Mouse (Mus musculus): ENCODE results near the gene Phactr1. TPM values are rescaled to one million over a fixed set of nuclear protein-coding genes. Genes with fewer than 3 reads are reported as not detected.
A peak's percentile ranks its signal among the peaks of the same experiment; 100 is the strongest.

The Phactr1 gene
- polyA plus RNA-seq, 1 experiment from 2014 or later, result 6.4 TPM

GRCm38 (mm10) chr13:42772314-42772713, 91.9 kb downstream of the Phactr1 start:
- H3K36me3 ChIP-seq, result no peaks in the 10 kb centered on the region
- no peak overlapping the region for H3K27ac ChIP-seq
- H3K9me3 ChIP-seq, result no peaks in the 10 kb centered on the region
- ATAC-seq (ENCODE audit: insufficient number of reproducible peaks, low FRiP score, low TSS enrichment, low read depth), result no peak
- H3K4me1 ChIP-seq, result no peaks in the 10 kb centered on the region
- H3K9ac ChIP-seq, result no peak overlapping the region
- H3K4me2 ChIP-seq, result no peak overlapping the region
- H3K27me3 ChIP-seq, result no peaks in the 10 kb centered on the region
- no peak overlapping the region for H3K4me3 ChIP-seq
- WGBS, result 72% methylated on average over 6 of the region's 6 CpGs

- no peak overlapping the region for H3K27ac ChIP-seq
- H3K4me2 ChIP-seq, result no peak overlapping the region
- H3K9ac ChIP-seq, result no peak overlapping the region
- H3K4me1 ChIP-seq, result no peaks in the 10 kb centered on the region
- no peaks in the 10 kb centered on the region for H3K36me3 ChIP-seq
- no peaks in the 10 kb centered on the region for H3K27me3 ChIP-seq
- WGBS, result 54% methylated on average over 2 of the region's 2 CpGs
- no peak overlapping the region for H3K4me3 ChIP-seq
- H3K9me3 ChIP-seq, result no peaks in the 10 kb centered on the region
- no peak for ATAC-seq (ENCODE audit: insufficient number of reproducible peaks, low FRiP score, low TSS enrichment, low read depth)
These were observed 93.6 kb downstream of the Phactr1 start for GRCm38 (mm10) chr13:42774040-42774439.

GRCm38 (mm10) chr13:42782151-42782550, 101.7 kb downstream of the Phactr1 start:
- no peaks in the 10 kb centered on the region for H3K4me1 ChIP-seq
- ATAC-seq (ENCODE audit: insufficient number of reproducible peaks, low FRiP score, low TSS enrichment, low read depth), result no peak
- H3K4me3 ChIP-seq, result no peak overlapping the region
- no peak overlapping the region for H3K9ac ChIP-seq
- no peaks in the 10 kb centered on the region for H3K36me3 ChIP-seq
- H3K27me3 ChIP-seq, result no peaks in the 10 kb centered on the region
- H3K27ac ChIP-seq, result no peak overlapping the region
- H3K4me2 ChIP-seq, result no peak overlapping the region
- no peaks in the 10 kb centered on the region for H3K9me3 ChIP-seq
- WGBS, result 55% methylated on average over 13 of the region's 13 CpGs

- 89% methylated on average over 13 of the region's 13 CpGs for WGBS
- ATAC-seq (ENCODE audit: insufficient number of reproducible peaks, low FRiP score, low TSS enrichment, low read depth), result no peak
- H3K27ac ChIP-seq, result no peak overlapping the region
- H3K4me3 ChIP-seq, result no peak overlapping the region
- H3K36me3 ChIP-seq, result no peaks in the 10 kb centered on the region
- no peak overlapping the region for H3K4me2 ChIP-seq
- no peak overlapping the region for H3K9ac ChIP-seq
- no peaks in the 10 kb centered on the region for H3K4me1 ChIP-seq
- H3K27me3 ChIP-seq, result no peaks in the 10 kb centered on the region
- H3K9me3 ChIP-seq, result no peaks in the 10 kb centered on the region
These were observed 108.8 kb downstream of the Phactr1 start for GRCm38 (mm10) chr13:42789221-42789620.

- 19% methylated on average over 8 of the region's 8 CpGs for WGBS
- Histone ChIP-seq H3K36me3 (no peaks in the 10 kb centered on the region), H3K27ac (no peak overlapping the region), H3K4me2 (no peak overlapping the region), H3K9me3 (no peaks in the 10 kb centered on the region), H3K4me1 (no peaks in the 10 kb centered on the region), H3K9ac (no peak overlapping the region), H3K4me3 (no peak overlapping the region), H3K27me3 (no peaks in the 10 kb centered on the region)
- no peak for ATAC-seq (ENCODE audit: insufficient number of reproducible peaks, low FRiP score, low TSS enrichment, low read depth)
These were observed 111.9 kb downstream of the Phactr1 start for GRCm38 (mm10) chr13:42792279-42792678.

GRCm38 (mm10) chr13:42800523-42800922, 120.1 kb downstream of the Phactr1 start:
- Histone ChIP-seq H3K4me2 (no peak overlapping the region), H3K9me3 (no peaks in the 10 kb centered on the region), H3K9ac (no peak overlapping the region), H3K27ac (no peak overlapping the region), H3K4me1 (no peaks in the 10 kb centered on the region), H3K4me3 (no peak overlapping the region), H3K36me3 (no peaks in the 10 kb centered on the region), H3K27me3 (no peaks in the 10 kb centered on the region)
- no peak for ATAC-seq (ENCODE audit: insufficient number of reproducible peaks, low FRiP score, low TSS enrichment, low read depth)
- 83% methylated on average over 6 of the region's 6 CpGs for WGBS

GRCm38 (mm10) chr13:42804314-42804713, 123.9 kb downstream of the Phactr1 start:
- H3K4me1 ChIP-seq, result no peaks in the 10 kb centered on the region
- no peaks in the 10 kb centered on the region for H3K36me3 ChIP-seq
- no peak overlapping the region for H3K4me2 ChIP-seq
- no peak for ATAC-seq (ENCODE audit: insufficient number of reproducible peaks, low FRiP score, low TSS enrichment, low read depth)
- 69% methylated on average over 9 of the region's 9 CpGs for WGBS
- H3K4me3 ChIP-seq, result no peak overlapping the region
- no peaks in the 10 kb centered on the region for H3K27me3 ChIP-seq
- no peak overlapping the region for H3K27ac ChIP-seq
- H3K9ac ChIP-seq, result no peak overlapping the region
- H3K9me3 ChIP-seq, result no peaks in the 10 kb centered on the region

GRCm38 (mm10) chr13:42812762-42813161, 132.3 kb downstream of the Phactr1 start:
- no peaks in the 10 kb centered on the region for H3K4me1 ChIP-seq
- no peak for ATAC-seq (ENCODE audit: insufficient number of reproducible peaks, low FRiP score, low TSS enrichment, low read depth)
- H3K4me3 ChIP-seq, result no peak overlapping the region; the same call in 1 of the 2 replicates
- no peak overlapping the region for H3K27ac ChIP-seq
- peak overlapping the region; percentile 34 for H3K4me2 ChIP-seq
- no peak overlapping the region for H3K9ac ChIP-seq
- WGBS, result 17% methylated on average over 7 of the region's 7 CpGs
- H3K36me3 ChIP-seq, result no peaks in the 10 kb centered on the region
- no peaks in the 10 kb centered on the region for H3K27me3 ChIP-seq
- H3K9me3 ChIP-seq, result no peaks in the 10 kb centered on the region

GRCm38 (mm10) chr13:42818378-42818777, 138.0 kb downstream of the Phactr1 start:
- Histone ChIP-seq H3K9me3 (no peaks in the 10 kb centered on the region), H3K4me3 (no peak overlapping the region), H3K27me3 (no peaks in the 10 kb centered on the region), H3K36me3 (no peaks in the 10 kb centered on the region), H3K9ac (no peak overlapping the region), H3K27ac (no peak overlapping the region), H3K4me2 (no peak overlapping the region), H3K4me1 (no peaks in the 10 kb centered on the region)
- 46% methylated on average over 10 of the region's 10 CpGs for WGBS
- no peak for ATAC-seq (ENCODE audit: insufficient number of reproducible peaks, low FRiP score, low TSS enrichment, low read depth)

- Histone ChIP-seq H3K27ac (no peak overlapping the region), H3K4me2 (no peak overlapping the region), H3K9me3 (no peaks in the 10 kb centered on the region), H3K4me3 (no peak overlapping the region), H3K27me3 (no peaks in the 10 kb centered on the region), H3K36me3 (no peaks in the 10 kb centered on the region), H3K4me1 (no peaks in the 10 kb centered on the region), H3K9ac (no peak overlapping the region)
- 75% methylated on average over 9 of the region's 9 CpGs for WGBS
- no peak for ATAC-seq (ENCODE audit: insufficient number of reproducible peaks, low FRiP score, low TSS enrichment, low read depth)
These were observed 140.1 kb downstream of the Phactr1 start for GRCm38 (mm10) chr13:42820513-42820912.

GRCm38 (mm10) chr13:42821426-42822106, 141.1 kb downstream of the Phactr1 start:
- H3K27ac ChIP-seq, result no peak overlapping the region
- H3K36me3 ChIP-seq, result no peaks in the 10 kb centered on the region
- no peaks in the 10 kb centered on the region for H3K4me1 ChIP-seq
- no peak overlapping the region for H3K9ac ChIP-seq
- 68% methylated on average over 15 of the region's 15 CpGs for WGBS
- H3K4me2 ChIP-seq, result no peak overlapping the region
- H3K27me3 ChIP-seq, result no peaks in the 10 kb centered on the region
- ATAC-seq (ENCODE audit: insufficient number of reproducible peaks, low FRiP score, low TSS enrichment, low read depth), result no peak
- H3K9me3 ChIP-seq, result no peaks in the 10 kb centered on the region
- H3K4me3 ChIP-seq, result no peak overlapping the region

- WGBS, result 15% methylated on average over 10 of the region's 10 CpGs
- Histone ChIP-seq H3K27me3 (no peaks in the 10 kb centered on the region), H3K4me3 (no peak overlapping the region), H3K36me3 (no peaks in the 10 kb centered on the region), H3K4me2 (no peak overlapping the region), H3K9ac (no peak overlapping the region), H3K9me3 (no peaks in the 10 kb centered on the region), H3K4me1 (no peaks in the 10 kb centered on the region), H3K27ac (no peak overlapping the region)
- ATAC-seq (ENCODE audit: insufficient number of reproducible peaks, low FRiP score, low TSS enrichment, low read depth), result no peak
These were observed 142.1 kb downstream of the Phactr1 start for GRCm38 (mm10) chr13:42822545-42822944.

- Histone ChIP-seq H3K27me3 (no peaks in the 10 kb centered on the region), H3K4me1 (0 out of 2 replicates have a peak, but pooled peaks cover under 1% of the 10 kb centered on the region), H3K4me2 (no peak overlapping the region), H3K4me3 (no peak overlapping the region), H3K27ac (no peak overlapping the region), H3K9me3 (no peaks in the 10 kb centered on the region), H3K9ac (no peak overlapping the region), H3K36me3 (no peaks in the 10 kb centered on the region)
- 81% methylated on average over 7 of the region's 7 CpGs for WGBS
- ATAC-seq (ENCODE audit: insufficient number of reproducible peaks, low FRiP score, low TSS enrichment, low read depth), result no peak
These were observed 143.5 kb downstream of the Phactr1 start for GRCm38 (mm10) chr13:42823875-42824274.
